Mouse (Mus musculus) liver, embryonic 13.5 days (tissue): ENCODE measurements around the gene Uaca. TPM values are rescaled to one million over a fixed set of nuclear protein-coding genes. Genes with fewer than 3 reads are reported as not detected.

Experiments used
- ATAC-seq: fragments of 200-750 bp; cut with Nextera tagmentation; 2 replicates; pipeline ENCODE4 v1.8.0; 2017; ENCODE audit warnings: low read depth, mild to moderate bottlenecking, moderate number of reproducible peaks, moderate library complexity
- DNase-seq: peaks from one replicate; pipeline ENCODE4 v3.0.0; 2022
- H3K27ac ChIP-seq: fragments of 300-500 bp; sonication (generic); 2 replicates; pipeline ENCODE4 v1.5.1; 2015; ENCODE audit warnings: moderate library complexity, mild to moderate bottlenecking, inconsistent platforms
- H3K27me3 ChIP-seq: fragments of 300-500 bp; sonication (generic); 2 replicates; pipeline ENCODE4 v1.6.1; 2015; ENCODE audit warnings: mild to moderate bottlenecking, inconsistent platforms
- H3K36me3 ChIP-seq: fragments of 300-500 bp; sonication (generic); 2 replicates; pipeline ENCODE4 v1.6.1; 2015; ENCODE audit warnings: mild to moderate bottlenecking, inconsistent platforms
- H3K4me1 ChIP-seq: fragments of 300-500 bp; sonication (generic); replicated peaks from 2 replicates; pipeline ENCODE4 v1.6.1; 2015; ENCODE audit warnings: inconsistent platforms
- H3K4me2 ChIP-seq: fragments of 300-500 bp; sonication (generic); 2 replicates; pipeline ENCODE4 v1.6.1; 2015; ENCODE audit warnings: inconsistent platforms, mild to moderate bottlenecking, moderate library complexity
- H3K4me3 ChIP-seq: fragments of 300-500 bp; sonication (generic); replicated peaks from 2 replicates; pipeline ENCODE4 v1.5.1; 2015; ENCODE audit warnings: mild to moderate bottlenecking, inconsistent platforms
- H3K9ac ChIP-seq: fragments of 300-500 bp; sonication (generic); 2 replicates; pipeline ENCODE4 v1.6.1; 2015; ENCODE audit warnings: mild to moderate bottlenecking, inconsistent platforms
- H3K9me3 ChIP-seq: fragments of 300-500 bp; sonication (generic); replicated peaks from 2 replicates; pipeline ENCODE4 v1.6.1; 2016; ENCODE audit warnings: inconsistent platforms
- WGBS: fragments of 180-500 bp; shearing (Covaris S2); methylation state at CpG from one replicate; pipeline ENCODE4 v1.1.7; 2015; ENCODE audit not compliant: insufficient replicate concordance; 5-methylcytosine and 5-hydroxymethylcytosine counted together
- polyA plus RNA-seq: library from polyadenylated mRNA; unstranded; fragments of >200 nt; fragmentation: Nextera tagmentation; extraction: Ambion mirVana; gene quantifications from 2 replicates; pipeline ENCODE4 v1.2.1, GENCODE M21; 2015

The Uaca gene
- 2.7 and 4.4 TPM in 2 replicates for polyA plus RNA-seq

GRCm38 (mm10) chr9:60794210-60794840 lies at the start of gene Uaca:
TSS of gene Uaca (plus strand) at chr9:60794542.
- Histone ChIP-seq H3K4me3 (peak within 1 kb of the TSS; percentile 66), H3K27ac (peak within 1 kb of the TSS; percentile 39; the same call in 1 of the 2 replicates), H3K4me1 (peaks cover 13% of the 10 kb centered on the region), H3K36me3 (no peaks in the 10 kb centered on the region), H3K4me2 (peak within 1 kb of the TSS; percentile 79), H3K27me3 (peaks cover 36% of the 10 kb centered on the region), H3K9me3 (no peaks in the 10 kb centered on the region), H3K9ac (peak within 1 kb of the TSS; percentile 63)
- WGBS, result under 1% methylated on average over 45 of the region's 45 CpGs
- ATAC-seq (peak; percentile 86), DNase-seq (peak; percentile 66)

DNA sequence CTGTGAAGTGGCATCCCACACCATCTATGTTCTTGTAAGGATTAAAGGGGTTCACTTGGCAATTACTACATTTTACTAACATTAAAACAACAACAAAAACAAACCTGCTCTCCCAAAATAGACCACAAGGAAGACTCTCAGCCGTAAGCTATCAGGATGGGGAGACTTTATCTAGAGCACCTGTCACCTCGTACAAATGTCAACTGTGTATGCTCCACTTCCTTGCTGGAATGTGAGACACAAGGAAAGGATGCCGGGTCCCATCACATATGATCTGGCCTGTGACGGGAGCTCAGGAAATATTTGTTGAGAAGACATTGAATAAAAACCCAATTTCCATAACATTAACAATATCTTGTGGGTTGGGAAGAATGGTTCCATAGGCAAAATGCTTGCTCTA lies 49.4 kb upstream of the Uaca start:
- DNase-seq (no peak), ATAC-seq (no peak)
- Histone ChIP-seq H3K9me3 (no peaks in the 10 kb centered on the region), H3K4me2 (no peak overlapping the region), H3K4me3 (no peak overlapping the region), H3K27ac (no peak overlapping the region), H3K4me1 (no peaks in the 10 kb centered on the region), H3K9ac (no peak overlapping the region), H3K27me3 (no peaks in the 10 kb centered on the region), H3K36me3 (no peaks in the 10 kb centered on the region)
- 50% methylated on average over 4 of the region's 4 CpGs for WGBS

DNA sequence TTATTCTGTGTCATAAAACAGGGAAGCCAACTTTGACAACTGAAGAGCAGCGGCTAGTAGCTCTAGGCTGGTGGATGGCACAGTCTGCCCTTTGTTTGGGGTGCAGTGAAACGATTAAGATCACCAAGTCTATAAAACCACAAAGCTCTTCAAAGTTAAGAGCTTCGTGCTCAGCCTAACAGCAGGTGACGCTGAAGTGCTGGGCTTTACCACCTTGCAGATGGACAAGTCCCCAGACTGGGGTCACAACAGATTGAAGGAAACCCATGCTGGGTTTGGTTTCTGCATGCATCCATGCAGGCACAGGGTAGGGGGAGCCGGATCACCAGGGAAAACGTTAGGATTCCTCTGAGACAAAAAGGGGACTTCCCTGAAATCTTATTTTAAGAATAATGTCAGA lies 47.8 kb upstream of the Uaca start:
- Histone ChIP-seq H3K4me2 (no peak overlapping the region), H3K27ac (no peak overlapping the region), H3K4me3 (no peak overlapping the region), H3K4me1 (no peaks in the 10 kb centered on the region), H3K27me3 (no peaks in the 10 kb centered on the region), H3K9ac (no peak overlapping the region), H3K9me3 (no peaks in the 10 kb centered on the region), H3K36me3 (no peaks in the 10 kb centered on the region)
- no peak for ATAC-seq
- DNase-seq, result no peak
- 42% methylated on average over 6 of the region's 6 CpGs for WGBS

DNA sequence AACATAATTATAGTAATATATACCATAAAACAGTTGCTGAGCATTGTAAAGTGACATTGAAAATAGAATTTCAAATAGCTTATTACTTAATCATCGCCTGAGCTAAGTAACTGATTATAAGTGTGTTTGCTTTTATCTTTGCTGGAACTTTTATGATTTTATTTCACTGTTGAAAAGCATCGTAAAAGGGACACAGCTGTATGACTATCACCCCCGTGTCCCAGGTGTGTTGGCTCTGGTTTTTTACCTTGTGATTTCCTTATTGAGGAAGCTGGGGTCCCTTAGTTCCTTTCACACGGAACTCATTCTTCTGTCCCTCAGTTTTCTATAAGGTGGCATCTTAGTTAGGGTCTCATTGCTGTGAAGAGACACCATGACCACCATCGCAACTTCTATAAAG lies 46.7 kb upstream of the Uaca start:
- 64% methylated on average over 5 of the region's 5 CpGs for WGBS
- H3K4me3 ChIP-seq, result no peak overlapping the region
- no peak overlapping the region for H3K4me2 ChIP-seq
- H3K36me3 ChIP-seq, result no peaks in the 10 kb centered on the region
- DNase-seq (no peak), ATAC-seq (no peak)
- H3K27ac ChIP-seq, result no peak overlapping the region
- no peaks in the 10 kb centered on the region for H3K4me1 ChIP-seq
- H3K27me3 ChIP-seq, result no peaks in the 10 kb centered on the region
- no peak overlapping the region for H3K9ac ChIP-seq
- H3K9me3 ChIP-seq, result no peaks in the 10 kb centered on the region

GRCm38 (mm10) chr9:60748191-60748590 lies 46.2 kb upstream of the Uaca start:
- DNase-seq (no peak), ATAC-seq (no peak)
- Histone ChIP-seq H3K36me3 (no peaks in the 10 kb centered on the region), H3K4me1 (no peaks in the 10 kb centered on the region), H3K4me2 (no peak overlapping the region), H3K27me3 (no peaks in the 10 kb centered on the region), H3K9ac (no peak overlapping the region), H3K9me3 (no peaks in the 10 kb centered on the region), H3K27ac (no peak overlapping the region), H3K4me3 (no peak overlapping the region)
- 59% methylated on average over 2 of the region's 2 CpGs for WGBS

GRCm38 (mm10) chr9:60749105-60749504 lies 45.2 kb upstream of the Uaca start:
- Histone ChIP-seq H3K4me2 (no peak overlapping the region), H3K9ac (no peak overlapping the region), H3K4me3 (no peak overlapping the region), H3K9me3 (no peaks in the 10 kb centered on the region), H3K4me1 (no peaks in the 10 kb centered on the region), H3K27me3 (no peaks in the 10 kb centered on the region), H3K36me3 (no peaks in the 10 kb centered on the region), H3K27ac (no peak overlapping the region)
- DNase-seq (no peak), ATAC-seq (no peak)
- WGBS, result 71% methylated on average over 2 of the region's 2 CpGs

DNA sequence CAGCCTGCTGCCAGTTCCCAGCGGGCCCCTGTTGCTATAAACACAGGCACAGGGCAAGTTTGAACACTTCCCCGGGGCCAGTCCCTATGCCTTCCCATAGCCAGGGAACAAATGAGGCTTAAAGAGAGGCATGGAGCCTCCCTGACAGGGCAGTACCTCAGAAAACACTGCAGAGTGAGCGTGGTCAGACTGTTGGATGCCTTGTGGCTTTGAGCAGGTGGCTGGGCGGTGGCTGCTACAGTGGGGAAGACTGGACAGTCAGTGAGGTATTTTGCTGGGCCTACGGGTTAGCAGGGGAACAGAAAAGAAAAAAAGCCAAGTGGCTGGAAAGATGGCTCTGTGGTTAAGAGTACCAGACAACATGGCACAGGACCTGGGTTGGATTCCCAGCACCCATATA lies 43.2 kb upstream of the Uaca start:
- WGBS, result 51% methylated on average over 5 of the region's 5 CpGs
- no peaks in the 10 kb centered on the region for H3K27me3 ChIP-seq
- no peak for ATAC-seq

DNA sequence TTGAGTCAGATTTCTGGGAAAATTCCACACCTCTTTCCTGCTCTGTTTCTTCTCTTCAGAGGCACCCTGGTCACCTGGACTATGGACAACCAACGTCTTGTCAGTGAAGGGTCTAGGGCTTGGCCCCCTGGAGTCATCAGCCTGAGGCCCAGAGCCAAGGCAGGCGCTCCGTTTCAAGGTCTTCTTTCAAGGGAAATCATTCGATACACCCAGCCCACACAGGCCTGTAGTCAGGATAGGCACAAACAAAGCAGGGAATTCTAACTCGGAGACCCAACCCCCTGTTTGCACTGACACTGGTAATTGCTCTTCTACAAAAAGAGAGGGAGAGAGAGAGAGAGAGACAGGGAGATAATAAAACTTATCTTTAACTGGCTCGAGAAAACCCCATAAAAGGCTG lies 42.4 kb upstream of the Uaca start:
- Histone ChIP-seq H3K4me3 (no peak overlapping the region), H3K36me3 (no peaks in the 10 kb centered on the region), H3K9ac (no peak overlapping the region), H3K9me3 (no peaks in the 10 kb centered on the region), H3K27me3 (no peaks in the 10 kb centered on the region), H3K4me1 (0 out of 2 replicates have a peak, but pooled peaks cover 3% of the 10 kb centered on the region), H3K27ac (no peak overlapping the region), H3K4me2 (no peak overlapping the region)
- no peak for ATAC-seq
- 56% methylated on average over 6 of the region's 6 CpGs for WGBS
- DNase-seq, result no peak

More for the DNA sequence above, 43.2 kb upstream of the Uaca start:
- Histone ChIP-seq H3K27ac (no peak overlapping the region), H3K4me2 (no peak overlapping the region), H3K36me3 (no peaks in the 10 kb centered on the region), H3K4me1 (no peaks in the 10 kb centered on the region), H3K9me3 (no peaks in the 10 kb centered on the region), H3K9ac (no peak overlapping the region), H3K4me3 (no peak overlapping the region)
- DNase-seq, result no peak

- DNase-seq, result no peak
- Histone ChIP-seq H3K27me3 (no peaks in the 10 kb centered on the region), H3K9ac (no peak overlapping the region), H3K36me3 (no peaks in the 10 kb centered on the region), H3K9me3 (no peaks in the 10 kb centered on the region), H3K4me1 (0 out of 2 replicates have a peak, but pooled peaks cover 3% of the 10 kb centered on the region), H3K27ac (no peak overlapping the region), H3K4me2 (no peak overlapping the region), H3K4me3 (no peak overlapping the region)
- ATAC-seq, result no peak
Measured at GRCm38 (mm10) chr9:60752636-60753035, 41.7 kb upstream of the Uaca start.

- ATAC-seq, result no peak
- no peaks in the 10 kb centered on the region for H3K27me3 ChIP-seq
- no peak overlapping the region for H3K27ac ChIP-seq
- H3K9me3 ChIP-seq, result no peaks in the 10 kb centered on the region
- no peak overlapping the region for H3K4me2 ChIP-seq
- H3K36me3 ChIP-seq, result no peaks in the 10 kb centered on the region
- H3K9ac ChIP-seq, result no peak overlapping the region
- WGBS, result 26% methylated on average over 6 of the region's 6 CpGs
- 0 out of 2 replicates have a peak, but pooled peaks cover 3% of the 10 kb centered on the region for H3K4me1 ChIP-seq
- peak; percentile 22 for DNase-seq
- H3K4me3 ChIP-seq, result no peak overlapping the region
Measured at GRCm38 (mm10) chr9:60756258-60756657, 38.1 kb upstream of the Uaca start.

GRCm38 (mm10) chr9:60756866-60757740 lies 37.2 kb upstream of the Uaca start:
- no peaks in the 10 kb centered on the region for H3K27me3 ChIP-seq
- no peak for DNase-seq
- WGBS, result 54% methylated on average over 15 of the region's 15 CpGs
- ATAC-seq, result peak; percentile 34
- H3K4me1 ChIP-seq, result 0 out of 2 replicates have a peak, but pooled peaks cover 3% of the 10 kb centered on the region
- no peak overlapping the region for H3K4me3 ChIP-seq
- no peaks in the 10 kb centered on the region for H3K36me3 ChIP-seq
- H3K9me3 ChIP-seq, result no peaks in the 10 kb centered on the region
- H3K4me2 ChIP-seq, result no peak overlapping the region
- no peak overlapping the region for H3K9ac ChIP-seq
- no peak overlapping the region for H3K27ac ChIP-seq
